Mouse (Mus musculus): ENCODE measurements around the gene Cdc42ep4.

- TF ChIP-seq CTCF (IDR thresholded peaks at IDR 0.05; ENCODE audit: borderline replicate concordance, insufficient read depth, low read length) (no peak), POLR2A (IDR thresholded peaks at IDR 0.05; ENCODE audit: low read depth, low read length) (no peak)
Observed at GRCm38 (mm10) chr11:113748797-113749521, 2.7 kb downstream of the Cdc42ep4 start.

All from embryonic fibroblast, embryonic 13.5 days (primary cell).